Mouse (Mus musculus) adrenal gland, postnatal 0 days (tissue): Measurements from ENCODE around the gene Krt81. TPM values are rescaled to one million over a fixed set of nuclear protein-coding genes. Genes with fewer than 3 reads are reported as not detected.

Experiments
- polyA plus RNA-seq: library from polyadenylated mRNA; unstranded; fragments of >200 nt; fragmentation: Nextera tagmentation; extraction: Ambion mirVana; gene quantifications from 2 replicates; pipeline ENCODE4 v1.2.1, GENCODE M21; 2015

Krt81 gene
- polyA plus RNA-seq: not detected in 2 replicates

DNA sequence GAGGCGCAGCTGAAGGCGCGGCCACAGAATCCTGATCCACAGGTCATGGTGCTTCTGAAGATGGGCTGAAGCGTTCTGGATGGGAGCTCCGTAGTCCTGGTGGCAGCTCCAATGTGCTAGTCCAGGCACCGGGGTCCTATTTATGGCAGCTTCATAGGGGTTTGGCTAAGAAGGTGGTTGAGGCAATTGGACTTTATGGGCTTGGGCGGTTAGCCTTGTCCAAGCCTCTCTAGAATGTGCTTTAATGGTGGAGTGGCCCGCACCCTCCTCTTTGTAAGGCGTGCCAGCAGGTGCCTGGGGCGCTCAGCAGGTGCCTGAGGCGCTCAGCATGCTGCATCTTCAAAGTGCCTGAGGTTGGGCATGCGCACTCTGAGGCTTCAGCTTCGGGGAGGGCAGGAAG, at the start of gene Krt81:
Gene Krt81, minus strand, starts transcription at position 101 of the 400 bp plus-strand sequence.

DNA sequence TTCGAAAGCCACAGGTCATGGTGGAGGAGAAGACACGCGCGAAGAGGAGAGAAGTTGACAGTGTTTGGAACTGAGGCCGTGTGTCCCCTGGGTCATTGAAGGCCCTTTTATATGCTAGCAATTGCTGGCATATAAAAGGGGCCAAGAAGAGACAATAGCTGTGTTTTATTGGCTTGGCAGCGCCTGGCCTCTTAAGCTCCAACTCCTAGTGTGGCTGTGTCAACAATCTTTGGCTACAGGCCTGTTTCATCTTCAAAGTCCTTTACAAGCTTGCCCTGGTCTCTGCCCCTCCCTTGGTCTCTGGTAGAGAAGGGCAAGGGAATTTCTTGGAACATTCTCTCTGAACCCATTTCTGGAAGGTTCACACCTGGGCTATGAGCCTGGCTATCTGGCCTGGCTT, 27.9 kb upstream of the Krt81 start, which contains the start of gene Krt83:
Gene Krt83, minus strand, starts transcription at position 82 of the 400 bp plus-strand sequence.

DNA sequence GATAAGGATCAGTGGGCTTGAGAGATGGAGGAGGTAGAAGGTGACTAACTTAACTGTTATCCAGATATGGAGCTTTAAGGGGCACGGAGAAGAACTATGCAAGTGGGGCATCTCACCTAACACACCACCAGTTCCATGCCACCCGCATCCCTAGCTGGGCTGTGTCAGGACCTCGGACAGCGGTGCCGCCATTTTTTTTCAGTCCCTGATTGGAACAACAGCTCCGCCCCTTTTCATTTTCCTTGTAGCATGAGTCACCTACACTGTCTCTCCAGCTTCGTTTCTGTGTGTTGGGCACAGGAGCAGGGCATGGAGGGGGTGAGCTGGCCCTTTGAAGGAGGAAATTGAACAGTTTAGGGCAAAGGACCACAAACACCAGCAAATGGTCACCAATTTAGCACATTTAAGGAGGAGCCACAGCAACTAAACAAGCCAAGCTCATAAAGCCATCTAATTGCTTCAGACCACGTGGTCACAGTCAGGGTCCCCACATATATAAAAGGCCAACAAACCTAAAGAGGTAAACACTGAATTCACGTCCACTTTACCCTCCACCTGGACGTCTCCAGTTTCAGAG, 9.5 kb upstream of the Krt81 start, which contains the start of gene Krt86:
Gene Krt86, plus strand, starts transcription at position 527 of the 577 bp plus-strand sequence.

DNA sequence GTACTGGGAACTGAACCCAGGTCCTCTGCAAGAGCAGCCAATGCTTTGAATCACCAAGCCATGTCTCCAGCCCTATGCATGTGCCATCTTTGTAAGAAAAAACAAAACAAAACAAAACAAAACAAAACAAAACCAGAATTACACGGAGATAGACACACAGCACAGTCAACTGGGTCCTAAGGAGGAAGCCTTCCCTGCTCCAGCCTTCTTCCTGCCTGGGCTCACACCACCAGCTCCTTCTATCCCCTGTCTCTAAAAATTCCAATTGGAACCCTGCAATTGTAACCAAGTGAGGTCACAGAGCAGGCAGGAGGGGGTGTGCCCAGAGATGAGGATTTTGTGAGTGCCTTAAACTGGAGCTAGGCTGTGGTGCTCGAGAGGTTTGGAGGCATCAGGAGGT, 16.1 kb downstream of the Krt81 start, which contains the start of gene Krt88:
Gene Krt88, plus strand, starts transcription at position 301 of the 400 bp plus-strand sequence.

DNA sequence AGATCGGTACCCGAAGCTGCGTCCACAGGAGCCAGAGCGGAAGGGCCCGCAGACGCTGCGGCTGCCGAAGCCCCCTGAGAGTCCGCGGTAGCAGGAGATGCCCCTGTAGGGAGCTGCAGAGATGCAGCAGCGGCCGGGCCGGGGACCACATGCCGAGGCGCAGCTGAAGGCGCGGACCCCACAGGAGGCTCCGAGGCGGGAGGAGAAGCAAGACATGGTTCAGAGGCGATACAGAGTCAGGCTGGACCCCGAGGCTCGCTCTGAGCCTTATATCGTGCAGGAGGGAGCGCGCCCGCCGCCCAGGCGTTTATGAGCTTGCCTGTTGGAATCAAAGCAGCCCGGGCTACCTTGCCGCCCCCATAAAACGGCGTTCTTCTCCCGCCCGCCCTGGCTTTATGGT, 25.0 kb downstream of the Krt81 start, which contains the start of gene Krt87:
Gene Krt87, minus strand, starts transcription at position 250 of the 400 bp plus-strand sequence.

DNA sequence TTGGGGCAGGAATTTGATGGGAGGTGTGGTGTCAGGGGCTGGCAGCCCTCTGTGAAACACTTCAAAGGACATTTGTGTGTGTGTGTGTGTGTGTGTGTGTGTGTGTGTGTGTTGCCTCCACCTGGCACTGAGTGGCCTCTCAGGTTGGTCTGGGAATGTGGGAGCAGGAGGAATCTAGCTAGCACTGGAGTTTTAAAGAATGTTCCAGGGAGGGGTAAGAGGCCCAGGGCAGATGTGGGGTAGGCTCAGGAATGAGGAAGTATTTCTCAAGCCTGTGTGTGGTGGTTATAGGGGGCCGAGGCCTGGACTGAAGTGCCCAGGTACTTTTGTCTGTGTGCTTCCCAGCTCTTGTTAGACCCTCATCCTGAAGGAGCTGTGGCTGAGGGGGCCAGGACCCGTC, 52.8 kb downstream of the Krt81 start, which contains the start of gene Krt7:
Gene Krt7, plus strand, starts transcription at position 269 of the 400 bp plus-strand sequence.

Other genes starting within 250 kb of the Krt81 start
- 8.4 and 9.1 TPM in 2 replicates for gene Grasp, start 239.6 kb downstream of the Krt81 start, polyA plus RNA-seq
- gene Nr4a1, start 209.5 kb downstream of the Krt81 start, polyA plus RNA-seq: 15.7 and 19.6 TPM in 2 replicates
- gene Atg101, start 179.5 kb downstream of the Krt81 start, polyA plus RNA-seq: 78.4 and 85.0 TPM in 2 replicates
- gene 6030408B16Rik, start 170.5 kb downstream of the Krt81 start, polyA plus RNA-seq: 7.3 and 18.0 TPM in 2 replicates
- 0.51 and 0.54 TPM in 2 replicates for gene Krt80, start 93.6 kb downstream of the Krt81 start, polyA plus RNA-seq
- 16.2 and 18.6 TPM in 2 replicates for gene Krt7, start 52.7 kb downstream of the Krt81 start, polyA plus RNA-seq
- gene Krt87, start 24.9 kb downstream of the Krt81 start, polyA plus RNA-seq: not detected in 2 replicates
- not detected in 2 replicates for gene Krt88, start 16.0 kb downstream of the Krt81 start, polyA plus RNA-seq
- gene Krt86, start 9.7 kb upstream of the Krt81 start, polyA plus RNA-seq: 0.14 TPM in 1 of 2 replicates, not detected in the other
- not detected in 2 replicates for gene Krt83, start 27.8 kb upstream of the Krt81 start, polyA plus RNA-seq
- not detected in 2 replicates for gene Gm49425, start 53.5 kb upstream of the Krt81 start, polyA plus RNA-seq
- not detected in 2 replicates for gene Krt84, start 69.1 kb upstream of the Krt81 start, polyA plus RNA-seq
- not detected in 2 replicates for gene Krt82, start 86.9 kb upstream of the Krt81 start, polyA plus RNA-seq
- 0.90 and 2.8 TPM in 2 replicates for gene Krt90, start 99.2 kb upstream of the Krt81 start, polyA plus RNA-seq
- not detected in 2 replicates for gene Krt75, start 110.2 kb upstream of the Krt81 start, polyA plus RNA-seq
- not detected in 2 replicates for gene Gm5414, start 164.4 kb upstream of the Krt81 start, polyA plus RNA-seq
- gene Gm5478, start 183.6 kb upstream of the Krt81 start, polyA plus RNA-seq: not detected in 2 replicates
- gene Krt6b, start 216.5 kb upstream of the Krt81 start, polyA plus RNA-seq: 0.16 TPM in 1 of 2 replicates, not detected in the other
- 0.22 TPM in 1 of 2 replicates, not detected in the other for gene Krt6a, start 230.6 kb upstream of the Krt81 start, polyA plus RNA-seq
- 0.48 and 1.4 TPM in 2 replicates for gene Krt5, start 249.1 kb upstream of the Krt81 start, polyA plus RNA-seq